Mouse (Mus musculus) liver, adult (tissue): Measurements from ENCODE around the gene Atp6v0d1.

Experiments
- GATA4 ChIP-seq: IDR thresholded peaks from 2 replicates; pipeline ENCODE4 v1.6.1; 2014; ENCODE audit warnings: mild to moderate bottlenecking, low read length; ENCODE audit not compliant: insufficient replicate concordance

The Atp6v0d1 gene

GRCm38 (mm10) chr8:105594451-105595242 is 28.8 kb upstream of the Atp6v0d1 start:
- no peak for TF ChIP-seq GATA4

- no peak for TF ChIP-seq GATA4
Measured at GRCm38 (mm10) chr8:105593859-105594258, 28.0 kb upstream of the Atp6v0d1 start.

- no peak for TF ChIP-seq GATA4
Measured at GRCm38 (mm10) chr8:105592431-105592830, 26.6 kb upstream of the Atp6v0d1 start.

GRCm38 (mm10) chr8:105579719-105580118 is 13.9 kb upstream of the Atp6v0d1 start:
- TF ChIP-seq GATA4 = no peak

- no peak for TF ChIP-seq GATA4
Measured at GRCm38 (mm10) chr8:105575538-105575937, 9.7 kb upstream of the Atp6v0d1 start.

GRCm38 (mm10) chr8:105574741-105575140 is 8.9 kb upstream of the Atp6v0d1 start:
- no peak for TF ChIP-seq GATA4

GRCm38 (mm10) chr8:105573427-105573826 is 7.6 kb upstream of the Atp6v0d1 start:
- TF ChIP-seq GATA4 = no peak

GRCm38 (mm10) chr8:105571810-105572209 is 6.0 kb upstream of the Atp6v0d1 start:
- no peak for TF ChIP-seq GATA4

GRCm38 (mm10) chr8:105566703-105567595 is 1.1 kb upstream of the Atp6v0d1 start:
- TF ChIP-seq GATA4 = no peak

- no peak for TF ChIP-seq GATA4
Measured at GRCm38 (mm10) chr8:105565401-105565881, 406 bp downstream of the Atp6v0d1 start.

- no peak for TF ChIP-seq GATA4
Measured at GRCm38 (mm10) chr8:105563871-105564270, 2.0 kb downstream of the Atp6v0d1 start.

- no peak for TF ChIP-seq GATA4
Measured at GRCm38 (mm10) chr8:105562863-105563262, 3.0 kb downstream of the Atp6v0d1 start.

- TF ChIP-seq GATA4 = no peak
Measured at GRCm38 (mm10) chr8:105555230-105555629, 10.6 kb downstream of the Atp6v0d1 start.

GRCm38 (mm10) chr8:105554087-105554486 is 11.8 kb downstream of the Atp6v0d1 start:
- TF ChIP-seq GATA4 = no peak

GRCm38 (mm10) chr8:105552824-105553223 is 13.0 kb downstream of the Atp6v0d1 start:
- no peak for TF ChIP-seq GATA4

- TF ChIP-seq GATA4 = no peak
Measured at GRCm38 (mm10) chr8:105552032-105552431, 13.8 kb downstream of the Atp6v0d1 start.
